Mouse (Mus musculus) monocyte, adult 59 days (primary cell): Measurements from ENCODE around the gene 4930558C23Rik. TPM values are rescaled to one million over a fixed set of nuclear protein-coding genes. Genes with fewer than 3 reads are reported as not detected.

Source experiments
- total RNA-seq, 2 experiments: library from RNA; stranded (reverse); gene quantifications; one replicate each; pipeline ENCODE4 v1.2.4; 2023

Gene 4930558C23Rik
- not detected for total RNA-seq

DNA sequence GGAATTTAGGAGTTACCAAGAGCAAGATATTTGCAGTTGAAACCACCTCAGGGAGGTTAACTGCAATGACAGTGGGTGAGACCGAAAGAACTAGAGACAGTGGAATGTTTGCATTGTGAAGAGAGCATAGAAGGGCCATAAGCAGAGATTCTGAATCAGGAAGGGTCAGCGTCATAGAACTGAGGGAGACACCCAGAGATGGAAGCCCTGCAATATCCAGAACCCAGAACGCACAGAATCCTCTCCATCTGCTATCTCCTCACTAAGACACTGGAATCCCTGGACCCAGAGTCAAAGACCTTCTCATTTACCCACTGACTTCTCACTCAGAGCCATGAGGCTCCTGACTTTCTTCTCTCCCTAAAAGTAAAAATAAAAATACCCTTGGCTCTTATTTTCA lies at the start of gene 4930558C23Rik:
Gene 4930558C23Rik (minus strand): TSS at position 101 of the 400 bp plus-strand sequence.

DNA sequence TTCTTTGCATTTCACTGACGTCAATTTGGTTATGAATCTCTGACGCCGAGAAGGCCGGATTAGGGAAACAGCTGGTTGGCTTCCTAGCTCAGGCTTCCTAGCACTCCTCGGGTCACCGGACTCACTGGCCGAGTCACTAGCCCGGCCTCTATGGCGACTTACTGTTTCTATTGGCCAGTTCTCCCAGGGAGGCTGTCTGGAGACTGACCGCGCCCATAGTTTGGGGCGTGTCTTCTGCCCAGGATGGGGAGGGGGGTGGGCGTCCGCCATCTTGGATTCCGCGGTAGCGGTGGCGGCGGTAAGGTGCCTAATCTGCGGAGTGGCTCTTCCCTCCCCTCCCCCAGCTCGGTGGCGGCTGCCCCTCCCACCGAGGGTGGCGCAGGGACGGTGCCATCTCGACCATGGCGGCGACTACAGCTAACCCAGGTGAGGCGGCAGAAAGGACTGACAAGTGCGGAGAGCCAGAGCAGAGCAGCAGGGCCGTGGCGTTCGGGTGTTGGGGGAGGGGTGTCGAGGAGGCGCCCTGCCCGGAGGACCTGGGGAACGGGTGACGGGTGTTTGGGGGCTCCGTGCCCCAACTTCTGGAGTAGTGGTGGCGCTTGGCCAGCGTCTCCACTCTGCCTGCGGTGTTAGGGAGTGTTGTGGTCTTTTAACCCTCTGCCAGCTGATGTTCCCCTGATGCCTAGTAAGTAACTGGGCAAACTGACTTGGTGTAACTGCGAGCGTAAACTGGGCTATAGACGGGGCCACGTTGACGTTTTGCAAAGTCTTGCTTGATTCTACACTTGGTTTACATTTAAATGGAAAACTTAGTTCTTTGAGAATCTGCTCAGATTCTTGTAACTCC lies 31.7 kb upstream of the 4930558C23Rik start, which contains the start of gene Arnt:
Gene Arnt (plus strand): TSS at position 253 of the 847 bp plus-strand sequence.

DNA sequence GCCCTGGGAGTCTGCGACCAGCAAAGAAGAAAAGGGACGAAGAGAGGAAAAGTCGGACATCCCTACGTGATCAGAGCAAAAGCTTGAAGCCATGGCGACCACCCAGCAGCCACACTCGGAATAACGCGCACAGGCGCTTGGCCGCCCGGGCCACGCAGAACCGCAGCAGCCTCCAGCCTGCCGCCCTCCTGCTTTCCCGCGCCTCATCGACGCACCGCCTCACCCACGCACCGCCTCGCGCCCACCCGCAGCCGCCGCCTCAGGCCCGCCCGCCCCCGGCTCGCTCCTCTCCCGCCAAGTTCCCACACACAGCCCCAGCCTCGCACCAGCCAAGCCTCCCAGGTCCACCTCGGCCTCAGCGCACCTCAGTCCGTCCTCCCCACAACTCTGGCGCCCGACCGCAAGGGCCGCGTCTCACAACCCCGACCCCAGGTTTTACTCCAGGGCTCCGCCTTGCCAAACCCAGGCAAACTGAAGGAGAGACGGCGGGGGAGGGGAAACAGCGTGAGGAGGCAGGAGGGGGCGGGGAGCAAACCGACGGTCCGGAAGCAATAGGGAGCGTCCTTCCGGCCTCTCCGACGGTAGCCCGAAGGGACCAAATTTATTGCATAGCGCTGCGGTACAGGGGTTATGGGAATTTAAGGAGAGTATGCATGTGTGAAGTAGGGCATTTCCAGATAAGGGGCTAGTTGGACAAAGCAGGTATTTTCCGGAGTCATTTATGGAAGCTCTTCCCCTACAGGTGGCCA lies 45.8 kb downstream of the 4930558C23Rik start, which contains the start of gene Setdb1:
Gene Setdb1 (minus strand): TSS at position 502 of the 749 bp plus-strand sequence.

Other genes starting within 250 kb of the 4930558C23Rik start
- gene Sema6c, start 242.4 kb downstream of the 4930558C23Rik start, total RNA-seq, result under 1 TPM; 0.34 to 0.61 TPM
- 10 to 100 TPM; 42.6 to 48.5 TPM for gene Gabpb2, start 184.9 kb downstream of the 4930558C23Rik start, total RNA-seq
- gene Cdc42se1, start 174.1 kb downstream of the 4930558C23Rik start, total RNA-seq, result 100 to 1,000 TPM; 244 to 259 TPM
- 1 to 10 TPM; 5.6 to 5.7 TPM for gene Mllt11, start 170.7 kb downstream of the 4930558C23Rik start, total RNA-seq
- gene Gm128, start 161.2 kb downstream of the 4930558C23Rik start, total RNA-seq, result under 1 TPM in 1 of 2 experiments, not detected in 1; 0.43 TPM
- gene Bnipl, start 151.6 kb downstream of the 4930558C23Rik start, total RNA-seq, result not detected
- 10 to 100 TPM; 37.3 to 42.4 TPM for gene Mindy1, start 121.5 kb downstream of the 4930558C23Rik start, total RNA-seq
- 10 to 100 TPM in 1 of 2 experiments, 1 to 10 TPM in 1; 9.9 to 10.5 TPM for gene Prune1, start 120.8 kb downstream of the 4930558C23Rik start, total RNA-seq
- gene Anxa9, start 95.7 kb downstream of the 4930558C23Rik start, total RNA-seq, result 1 to 10 TPM; 2.5 to 3.0 TPM
- 100 to 1,000 TPM; 131 to 142 TPM for gene Cers2, start 88.0 kb downstream of the 4930558C23Rik start, total RNA-seq
- 10 to 100 TPM; 25.5 to 30.8 TPM for gene Setdb1, start 45.6 kb downstream of the 4930558C23Rik start, total RNA-seq
- 10 to 100 TPM; 77.1 to 83.2 TPM for gene Arnt, start 31.5 kb upstream of the 4930558C23Rik start, total RNA-seq
- 1 to 10 TPM; 1.5 to 1.8 TPM for gene Ctsk, start 96.4 kb upstream of the 4930558C23Rik start, total RNA-seq
- 1,000 to 10,000 TPM; 1,732 to 1,842 TPM for gene Ctss, start 123.9 kb upstream of the 4930558C23Rik start, total RNA-seq
- gene Hormad1, start 156.8 kb upstream of the 4930558C23Rik start, total RNA-seq, result not detected
- gene Golph3l, start 186.1 kb upstream of the 4930558C23Rik start, total RNA-seq, result 10 to 100 TPM; 37.5 to 42.9 TPM
- 100 to 1,000 TPM; 106 to 108 TPM for gene Ensa, start 222.2 kb upstream of the 4930558C23Rik start, total RNA-seq